Mouse (Mus musculus) midbrain, embryonic 12.5 days (tissue): Measurements from ENCODE around the gene Bcap29. TPM values are rescaled to one million over a fixed set of nuclear protein-coding genes. Genes with fewer than 3 reads are reported as not detected.
A peak's percentile ranks its signal among the peaks of the same experiment; 100 is the strongest.
"Not testable (repeated sequence)": the region's sequence is repeated elsewhere in the genome, so short reads cannot be mapped to it uniquely, and the experiment has no call there.

Experiments used
- ATAC-seq: fragments of 200-750 bp; cut with Nextera tagmentation; 2 replicates; pipeline ENCODE4 v1.8.0; 2017; ENCODE audit warnings: low read depth, moderate TSS enrichment, moderate library complexity; ENCODE audit not compliant: low FRiP score
- H3K27ac ChIP-seq: fragments of 300-500 bp; sonication (generic); replicated peaks from 2 replicates; pipeline ENCODE4 v1.5.1; 2016; ENCODE audit warnings: mild to moderate bottlenecking
- H3K27me3 ChIP-seq: fragments of 300-500 bp; sonication (generic); 2 replicates; pipeline ENCODE4 v1.6.1; 2016; ENCODE audit warnings: mild to moderate bottlenecking
- H3K36me3 ChIP-seq: fragments of 300-500 bp; sonication (generic); 2 replicates; pipeline ENCODE4 v1.6.1; 2016
- H3K4me1 ChIP-seq: fragments of 300-500 bp; sonication (generic); 2 replicates; pipeline ENCODE4 v1.6.1; 2016
- H3K4me2 ChIP-seq: fragments of 300-500 bp; sonication (generic); replicated peaks from 2 replicates; pipeline ENCODE4 v1.6.1; 2016; ENCODE audit warnings: mild to moderate bottlenecking, moderate library complexity
- H3K4me3 ChIP-seq: fragments of 300-500 bp; sonication (generic); 2 replicates; pipeline ENCODE4 v1.5.1; 2016; ENCODE audit warnings: mild to moderate bottlenecking
- H3K9ac ChIP-seq: fragments of 300-500 bp; sonication (generic); replicated peaks from 2 replicates; pipeline ENCODE4 v1.6.1; 2016; ENCODE audit warnings: mild to moderate bottlenecking, moderate library complexity
- H3K9me3 ChIP-seq: fragments of 300-500 bp; sonication (generic); 2 replicates; pipeline ENCODE4 v1.6.1; 2016; ENCODE audit warnings: mild to moderate bottlenecking
- WGBS: fragments of 180-500 bp; shearing (Covaris S2); methylation state at CpG from one replicate; pipeline ENCODE4 v1.1.7; 2016; 5-methylcytosine and 5-hydroxymethylcytosine counted together
- polyA plus RNA-seq: library from polyadenylated mRNA; unstranded; fragments of >200 nt; fragmentation: Nextera tagmentation; extraction: Ambion mirVana; gene quantifications from 2 replicates; pipeline ENCODE4 v1.2.1, GENCODE M21; 2016

Bcap29 gene
- polyA plus RNA-seq = 23.9 and 26.7 TPM in 2 replicates

DNA sequence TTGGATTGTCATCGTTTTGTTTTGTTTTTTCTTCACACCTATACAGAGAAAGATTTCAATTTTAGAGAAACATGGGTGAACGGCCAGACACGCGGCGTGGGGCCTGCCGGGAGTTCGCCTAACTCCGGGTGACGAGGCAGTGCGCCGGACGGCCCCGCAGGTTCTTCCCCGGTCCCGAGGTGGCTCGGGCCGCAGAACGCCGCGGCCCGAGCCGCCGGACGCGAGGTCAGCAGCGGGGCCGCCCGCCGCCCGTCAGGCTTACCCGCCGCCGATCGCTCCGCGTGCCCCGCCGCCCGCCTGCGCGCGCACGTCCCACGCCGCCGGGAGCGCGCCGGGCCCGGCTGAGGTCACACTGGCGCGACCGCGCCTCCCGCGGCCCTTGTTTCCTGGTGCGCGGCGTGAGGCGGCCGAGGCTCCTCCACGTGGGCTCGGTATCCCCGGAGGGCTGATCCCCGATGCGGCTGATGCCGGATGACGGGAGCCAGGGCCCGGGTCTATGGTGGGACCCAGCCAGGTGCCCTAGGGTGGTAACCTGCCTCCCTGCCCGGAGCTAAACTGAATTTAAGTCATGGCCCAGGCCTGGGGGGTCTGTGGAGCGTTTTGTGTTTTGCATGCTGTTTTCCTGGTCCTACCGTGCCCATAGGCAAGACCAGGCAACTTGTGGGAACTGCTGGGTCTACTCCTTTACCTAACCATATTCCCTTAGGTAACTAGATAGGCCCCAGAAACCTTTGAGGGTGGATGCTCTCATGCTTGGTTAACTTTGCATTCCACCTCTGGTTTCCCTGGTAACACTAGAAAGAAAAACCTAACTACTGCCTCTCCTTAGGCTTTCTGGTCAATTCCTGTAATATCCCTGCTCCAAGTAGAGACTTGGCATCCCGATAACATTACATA lies at the start of gene Bcap29:
Bcap29 (minus strand) TSS at position 316 of the 897 bp plus-strand sequence.
- Histone ChIP-seq H3K27me3 (no peaks in the 10 kb centered on the region), H3K4me3 (peak within 1 kb of the TSS; percentile 65), H3K9me3 (no peaks in the 10 kb centered on the region), H3K4me1 (peaks cover 7% of the 10 kb centered on the region), H3K27ac (peak within 1 kb of the TSS; percentile 49; the same call in 1 of the 2 replicates), H3K9ac (peak within 1 kb of the TSS; percentile 71), H3K36me3 (no peaks in the 10 kb centered on the region), H3K4me2 (peak within 1 kb of the TSS; percentile 65)
- 2% methylated on average over 66 of the region's 73 CpGs for WGBS
- peak; percentile 91 for ATAC-seq

DNA sequence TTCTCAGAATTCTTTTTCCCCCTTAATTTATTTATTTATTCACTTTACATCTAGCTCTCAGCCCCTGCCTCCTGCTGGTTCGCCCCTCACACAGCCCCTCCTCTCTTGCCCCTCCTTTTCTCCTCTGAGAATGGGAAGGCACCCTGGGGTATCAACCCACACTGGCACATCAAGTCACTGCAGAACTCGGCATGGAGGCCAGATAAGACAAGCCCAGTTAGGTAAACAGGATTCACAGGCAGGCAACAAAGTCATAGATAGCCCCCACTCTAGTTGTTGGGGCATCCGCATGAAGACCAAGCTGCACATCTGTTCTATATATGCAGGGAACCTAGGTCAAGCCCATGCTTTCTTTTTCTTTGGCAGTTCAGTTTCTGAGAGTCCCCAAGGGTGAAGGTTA lies 32.7 kb upstream of the Bcap29 start:
- H3K9ac ChIP-seq = no peak overlapping the region
- H3K9me3 ChIP-seq = no peaks in the 10 kb centered on the region
- no peaks in the 10 kb centered on the region for H3K4me1 ChIP-seq
- ATAC-seq = no peak
- 49% methylated on average over 3 of the region's 3 CpGs for WGBS
- peaks cover 22% of the 10 kb centered on the region for H3K36me3 ChIP-seq
- H3K27ac ChIP-seq = no peak overlapping the region
- no peak overlapping the region for H3K4me2 ChIP-seq
- H3K27me3 ChIP-seq = no peaks in the 10 kb centered on the region
- H3K4me3 ChIP-seq = no peak overlapping the region

DNA sequence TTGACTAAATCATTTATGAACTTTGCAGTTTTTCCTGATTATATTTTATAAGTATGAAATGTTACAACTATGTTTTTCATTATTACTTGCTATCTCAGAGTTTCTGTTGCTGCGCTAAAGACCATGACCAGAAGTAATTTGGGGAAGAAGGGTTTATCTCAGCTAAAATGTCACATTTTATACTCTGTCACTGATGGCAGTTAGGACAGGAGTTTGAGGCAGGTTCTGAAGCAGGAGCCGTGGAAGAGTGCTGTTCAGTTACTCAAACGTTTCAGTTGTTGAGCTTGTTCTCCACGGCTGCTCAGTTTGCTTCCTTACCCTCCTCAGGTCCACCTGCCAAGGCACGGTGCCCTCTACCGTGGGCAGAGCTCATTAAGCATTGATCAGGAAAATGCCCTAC lies 31.5 kb upstream of the Bcap29 start:
- H3K4me3 ChIP-seq = no peak overlapping the region
- no peaks in the 10 kb centered on the region for H3K9me3 ChIP-seq
- ATAC-seq = no peak
- no peak overlapping the region for H3K4me2 ChIP-seq
- no peak overlapping the region for H3K9ac ChIP-seq
- H3K4me1 ChIP-seq = no peaks in the 10 kb centered on the region
- H3K27me3 ChIP-seq = no peaks in the 10 kb centered on the region
- WGBS = 73% methylated on average over 6 of the region's 6 CpGs
- no peak overlapping the region for H3K27ac ChIP-seq
- peaks cover 18% of the 10 kb centered on the region for H3K36me3 ChIP-seq

DNA sequence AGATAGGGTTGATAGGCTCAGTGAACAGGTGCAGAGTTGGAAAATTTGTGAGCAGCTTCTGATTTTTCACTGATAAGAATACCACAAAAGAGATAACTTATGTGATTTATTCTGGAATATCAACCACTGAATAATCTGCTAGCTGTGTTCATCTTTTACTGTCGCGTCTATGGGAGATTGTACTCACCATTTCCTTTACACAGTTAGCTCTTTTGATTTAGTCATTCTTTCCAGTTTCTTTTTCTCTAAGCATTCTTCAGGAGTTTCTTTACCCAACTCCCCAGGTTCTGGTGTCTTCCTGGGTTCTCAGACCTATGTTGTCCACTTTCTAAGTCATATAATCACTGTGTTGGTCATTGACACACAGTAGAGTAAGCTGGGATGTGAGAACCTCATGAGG lies 22.4 kb upstream of the Bcap29 start:
- 97% methylated on average over 2 of the region's 2 CpGs for WGBS
- no peaks in the 10 kb centered on the region for H3K36me3 ChIP-seq
- ATAC-seq = no peak
- H3K4me2 ChIP-seq = no peak overlapping the region
- no peak overlapping the region for H3K9ac ChIP-seq
- H3K9me3 ChIP-seq = no peaks in the 10 kb centered on the region
- H3K4me3 ChIP-seq = no peak overlapping the region
- H3K27ac ChIP-seq = no peak overlapping the region
- no peaks in the 10 kb centered on the region for H3K27me3 ChIP-seq
- peaks cover 4% of the 10 kb centered on the region for H3K4me1 ChIP-seq

DNA sequence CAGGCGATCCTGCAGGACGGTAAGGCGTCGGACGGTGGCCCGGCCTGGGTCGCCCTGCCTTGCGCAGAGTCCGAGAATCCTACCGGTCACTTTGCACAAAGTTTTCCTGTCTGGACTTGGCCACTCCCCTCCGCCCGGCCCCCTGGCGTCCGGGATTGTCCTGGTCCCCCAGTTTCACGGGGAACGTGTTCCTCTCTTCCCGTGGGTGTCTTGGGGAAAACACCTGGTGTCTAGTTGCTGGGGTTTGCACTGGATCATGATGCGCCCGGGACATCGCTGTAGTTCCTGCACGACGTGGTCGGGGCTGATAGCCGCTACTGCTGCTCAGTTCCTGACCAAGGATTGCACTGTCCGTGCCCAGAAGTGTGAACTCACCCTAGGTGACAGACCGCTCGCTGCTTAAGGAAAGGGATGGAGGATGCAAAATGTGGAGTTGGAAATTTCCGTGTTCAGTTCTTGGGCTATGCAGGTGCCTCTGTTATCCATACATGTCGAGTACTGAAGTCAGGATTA lies 20.6 kb upstream of the Bcap29 start:
- peak overlapping the region; percentile 56 for H3K27ac ChIP-seq
- H3K9ac ChIP-seq = peak overlapping the region; percentile 65
- ATAC-seq = peak; percentile 81
- H3K4me3 ChIP-seq = peak overlapping the region; percentile 73
- peak overlapping the region; percentile 70 for H3K4me2 ChIP-seq
- no peaks in the 10 kb centered on the region for H3K27me3 ChIP-seq
- under 1% methylated on average over 29 of the region's 29 CpGs for WGBS
- H3K4me1 ChIP-seq = peaks cover 4% of the 10 kb centered on the region
- H3K36me3 ChIP-seq = no peaks in the 10 kb centered on the region
- no peaks in the 10 kb centered on the region for H3K9me3 ChIP-seq

DNA sequence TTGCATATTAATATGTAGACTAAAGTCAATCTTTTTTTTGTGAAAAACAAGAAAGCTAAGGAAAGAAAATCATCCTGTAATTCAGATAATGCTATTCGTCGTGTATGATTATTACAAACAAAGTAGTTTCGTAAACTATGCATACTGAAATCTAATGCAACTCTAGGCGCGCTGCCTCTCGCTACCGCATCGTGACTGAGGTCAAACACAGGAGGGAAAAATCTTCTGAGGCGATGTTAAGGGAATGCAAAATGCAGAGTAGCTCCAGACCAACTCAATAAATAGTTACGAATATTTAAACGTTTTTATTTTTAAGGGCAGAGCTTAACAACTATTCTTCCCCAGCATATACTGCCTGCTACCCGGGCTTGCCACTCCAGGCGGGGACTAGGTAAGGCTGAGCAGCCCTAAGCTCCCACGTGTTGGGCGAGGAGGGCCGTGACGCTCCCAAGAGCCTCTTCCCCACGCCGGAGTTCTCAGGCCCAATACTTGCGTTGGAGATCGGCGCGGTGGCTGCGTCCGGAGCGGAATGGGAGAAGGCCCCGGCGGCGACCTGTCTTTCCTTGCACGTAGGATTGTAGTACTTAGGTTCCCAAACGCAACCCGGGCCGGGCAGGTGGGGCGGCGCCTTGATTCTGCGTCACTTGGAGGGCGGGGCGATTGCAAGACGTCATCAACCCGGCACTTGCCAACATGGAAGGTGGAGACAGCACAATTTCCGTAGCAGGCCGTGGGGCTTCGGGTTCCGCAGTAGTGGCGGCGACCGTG lies 19.9 kb upstream of the Bcap29 start, which contains the start of the genes Dus4l and Cog5:
Dus4l (minus strand) TSS at position 630 of the 768 bp plus-strand sequence.
Cog5 (plus strand) TSS at position 673 of the 768 bp plus-strand sequence.
- peak; percentile 96 for ATAC-seq
- no peaks in the 10 kb centered on the region for H3K36me3 ChIP-seq
- H3K27me3 ChIP-seq = no peaks in the 10 kb centered on the region
- H3K9ac ChIP-seq = peak within 1 kb of the TSS; percentile 65
- H3K9me3 ChIP-seq = no peaks in the 10 kb centered on the region
- H3K4me3 ChIP-seq = peak within 1 kb of the TSS; percentile 73
- H3K27ac ChIP-seq = peak within 1 kb of the TSS; percentile 56
- under 1% methylated on average over 47 of the region's 47 CpGs for WGBS
- peaks cover 4% of the 10 kb centered on the region for H3K4me1 ChIP-seq
- peak within 1 kb of the TSS; percentile 70 for H3K4me2 ChIP-seq

DNA sequence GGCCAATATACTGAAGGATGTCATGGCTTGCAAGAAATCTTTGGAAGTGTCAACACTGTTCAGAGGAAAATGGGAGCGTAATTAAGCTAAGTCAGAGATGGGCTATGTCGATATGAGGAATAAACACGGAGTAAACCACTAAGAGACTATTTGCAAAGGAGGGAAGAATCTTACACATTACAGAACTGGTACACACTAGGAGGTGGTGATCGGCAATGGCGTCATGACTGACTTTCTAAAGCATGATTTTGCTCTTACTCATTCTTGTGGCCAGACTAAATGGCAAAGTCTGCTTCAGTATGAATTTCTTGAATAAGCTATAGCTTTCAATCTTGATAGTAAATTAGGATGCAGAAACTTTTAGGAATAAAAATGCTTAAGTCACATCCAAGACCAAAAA lies 19.2 kb upstream of the Bcap29 start:
- no peak for ATAC-seq
- Histone ChIP-seq H3K9ac (no peak overlapping the region), H3K27ac (no peak overlapping the region), H3K9me3 (no peaks in the 10 kb centered on the region), H3K4me1 (peaks cover 4% of the 10 kb centered on the region), H3K4me2 (peak overlapping the region; percentile 13; the same call in 1 of the 2 replicates), H3K4me3 (no peak overlapping the region), H3K27me3 (no peaks in the 10 kb centered on the region), H3K36me3 (no peaks in the 10 kb centered on the region)
- WGBS = 76% methylated on average over 5 of the region's 5 CpGs

DNA sequence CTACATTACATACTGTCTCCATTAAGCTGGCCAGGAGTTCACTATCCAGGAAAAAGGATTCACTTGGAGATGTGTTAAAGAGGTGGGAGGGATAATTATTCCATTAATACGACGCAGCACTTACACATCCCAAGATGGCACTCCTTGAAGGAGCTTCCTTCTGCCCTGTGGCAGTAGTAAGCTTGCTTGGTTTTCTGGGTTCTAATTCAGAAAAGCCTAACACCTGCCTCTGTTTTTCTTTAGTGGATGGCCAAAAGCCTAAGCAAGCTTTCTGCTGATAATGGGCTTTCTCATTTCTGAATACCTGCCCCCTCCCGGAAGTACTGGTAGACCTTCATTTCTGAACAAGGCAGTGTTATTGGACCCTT lies 766 bp upstream of the Bcap29 start:
- Histone ChIP-seq H3K9me3 (no peaks in the 10 kb centered on the region), H3K27me3 (no peaks in the 10 kb centered on the region), H3K4me1 (peaks cover 7% of the 10 kb centered on the region), H3K4me3 (no peak overlapping the region), H3K4me2 (peak overlapping the region; percentile 65; the same call in 1 of the 2 replicates), H3K27ac (no peak overlapping the region), H3K9ac (no peak overlapping the region), H3K36me3 (peaks cover 3% of the 10 kb centered on the region; the same call in 1 of the 2 replicates)
- ATAC-seq = no peak; the same call in 1 of the 2 replicates
- WGBS = 84% methylated on average over 3 of the region's 3 CpGs

DNA sequence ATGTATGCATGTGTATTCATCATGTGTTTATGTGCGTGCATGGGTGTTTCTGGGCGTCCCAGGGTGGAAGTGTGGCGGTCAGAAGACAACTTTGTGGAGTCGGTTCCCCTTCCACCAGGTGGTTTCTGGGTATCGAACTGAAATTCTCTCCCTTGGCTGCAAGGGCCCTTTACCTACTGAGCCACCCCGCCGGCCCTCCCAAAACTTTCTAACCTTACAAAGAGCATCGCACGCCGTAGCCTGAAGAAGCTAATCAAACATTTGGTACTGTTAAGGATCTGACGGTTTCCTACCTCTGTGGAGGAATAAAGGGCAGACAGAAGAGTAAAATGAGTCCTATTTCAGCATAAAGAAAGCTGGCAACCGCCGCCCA lies 502 bp downstream of the Bcap29 start:
- 0 out of 2 replicates have a peak overlapping the region, but pooled peaks have one; percentile 49 for H3K27ac ChIP-seq
- no peaks in the 10 kb centered on the region for H3K36me3 ChIP-seq
- peak overlapping the region; percentile 65 for H3K4me3 ChIP-seq
- 12% methylated on average over 13 of the region's 13 CpGs for WGBS
- H3K4me2 ChIP-seq = peak overlapping the region; percentile 65
- peak; percentile 53 for ATAC-seq
- H3K4me1 ChIP-seq = peaks cover 7% of the 10 kb centered on the region
- no peaks in the 10 kb centered on the region for H3K27me3 ChIP-seq
- H3K9me3 ChIP-seq = no peaks in the 10 kb centered on the region
- peak overlapping the region; percentile 71 for H3K9ac ChIP-seq

DNA sequence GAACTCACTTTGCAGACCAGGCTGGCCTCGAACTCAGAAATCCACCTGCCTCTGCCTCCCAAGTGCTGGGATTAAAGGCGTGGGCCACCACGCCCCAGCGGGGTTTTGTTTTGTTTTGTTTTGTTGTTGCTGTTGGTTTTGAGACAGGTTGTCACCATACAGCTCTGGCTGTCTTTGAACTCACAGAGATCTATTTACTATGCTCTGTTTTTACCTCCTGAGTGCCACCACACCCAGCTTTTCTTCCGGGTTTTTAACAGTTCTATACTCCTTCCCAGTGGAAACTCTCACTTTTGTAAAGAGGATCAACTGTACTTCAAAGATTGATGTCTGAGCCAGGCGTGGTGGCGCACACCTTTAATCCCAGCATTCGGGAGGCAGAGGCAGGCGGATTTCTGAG lies 6.1 kb downstream of the Bcap29 start:
- not testable (repeated sequence) for H3K9me3 ChIP-seq, H3K36me3 ChIP-seq, H3K27me3 ChIP-seq, ATAC-seq, H3K27ac ChIP-seq, H3K9ac ChIP-seq, H3K4me2 ChIP-seq, H3K4me1 ChIP-seq, H3K4me3 ChIP-seq
- 89% methylated on average over 9 of the region's 9 CpGs for WGBS

DNA sequence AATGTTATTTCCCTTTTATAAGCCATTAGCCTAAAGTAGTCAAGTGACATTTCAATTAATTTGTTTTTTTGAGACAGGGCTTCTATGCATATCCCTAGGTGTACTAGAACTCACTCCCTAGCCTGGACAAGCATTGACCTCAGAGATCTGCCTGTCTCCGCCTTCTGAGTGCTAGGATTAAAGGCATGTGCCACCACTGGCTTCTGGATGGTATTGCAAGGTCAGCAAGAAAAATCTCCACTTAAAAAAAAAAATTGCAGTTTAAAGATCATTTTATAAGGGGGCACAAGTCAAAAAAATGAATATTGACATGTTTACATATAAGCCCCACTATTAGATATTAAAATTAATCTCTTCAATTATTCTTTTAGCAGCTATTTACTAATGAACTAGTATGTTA lies 9.4 kb downstream of the Bcap29 start:
- no peak overlapping the region for H3K27ac ChIP-seq
- H3K4me2 ChIP-seq = no peak overlapping the region
- peaks cover 9% of the 10 kb centered on the region; the same call in 1 of the 2 replicates for H3K36me3 ChIP-seq
- no peak overlapping the region for H3K9ac ChIP-seq
- ATAC-seq = no peak
- no peaks in the 10 kb centered on the region for H3K27me3 ChIP-seq
- no peaks in the 10 kb centered on the region for H3K9me3 ChIP-seq
- 94% methylated on average over 1 of the region's 1 CpGs for WGBS
- H3K4me3 ChIP-seq = no peak overlapping the region
- no peaks in the 10 kb centered on the region for H3K4me1 ChIP-seq

DNA sequence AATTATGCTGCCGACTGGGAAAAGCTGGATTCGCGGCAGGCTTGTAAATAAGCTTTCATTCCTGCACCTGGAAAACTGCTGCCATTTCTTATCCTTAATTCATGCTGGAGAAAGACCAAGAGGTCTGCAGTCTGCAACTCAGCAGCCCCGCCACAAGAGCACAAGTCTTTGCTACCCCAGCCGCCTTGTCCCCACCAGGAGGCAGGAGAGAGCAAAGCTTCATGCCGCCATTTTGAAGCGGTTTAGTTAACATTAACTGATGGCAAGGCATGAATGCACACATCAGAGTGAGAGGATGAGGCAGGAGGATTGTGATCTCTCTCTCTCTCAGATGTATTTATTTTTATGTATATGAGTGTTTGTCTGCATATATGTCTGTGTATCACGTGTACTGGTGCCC lies 14.4 kb downstream of the Bcap29 start:
- H3K27ac ChIP-seq = no peak overlapping the region
- H3K9me3 ChIP-seq = no peaks in the 10 kb centered on the region
- no peak overlapping the region for H3K4me3 ChIP-seq
- 84% methylated on average over 8 of the region's 8 CpGs for WGBS
- H3K4me1 ChIP-seq = no peaks in the 10 kb centered on the region
- H3K27me3 ChIP-seq = no peaks in the 10 kb centered on the region
- H3K36me3 ChIP-seq = 0 out of 2 replicates have a peak, but pooled peaks cover 8% of the 10 kb centered on the region
- no peak overlapping the region for H3K9ac ChIP-seq
- no peak overlapping the region for H3K4me2 ChIP-seq
- no peak for ATAC-seq
